Mouse (Mus musculus): ENCODE measurements around the gene Cyp2w1.
"Not testable (repeated sequence)": the region's sequence is repeated elsewhere in the genome, so short reads cannot be mapped to it uniquely, and the experiment has no call there.

The Cyp2w1 gene

DNA sequence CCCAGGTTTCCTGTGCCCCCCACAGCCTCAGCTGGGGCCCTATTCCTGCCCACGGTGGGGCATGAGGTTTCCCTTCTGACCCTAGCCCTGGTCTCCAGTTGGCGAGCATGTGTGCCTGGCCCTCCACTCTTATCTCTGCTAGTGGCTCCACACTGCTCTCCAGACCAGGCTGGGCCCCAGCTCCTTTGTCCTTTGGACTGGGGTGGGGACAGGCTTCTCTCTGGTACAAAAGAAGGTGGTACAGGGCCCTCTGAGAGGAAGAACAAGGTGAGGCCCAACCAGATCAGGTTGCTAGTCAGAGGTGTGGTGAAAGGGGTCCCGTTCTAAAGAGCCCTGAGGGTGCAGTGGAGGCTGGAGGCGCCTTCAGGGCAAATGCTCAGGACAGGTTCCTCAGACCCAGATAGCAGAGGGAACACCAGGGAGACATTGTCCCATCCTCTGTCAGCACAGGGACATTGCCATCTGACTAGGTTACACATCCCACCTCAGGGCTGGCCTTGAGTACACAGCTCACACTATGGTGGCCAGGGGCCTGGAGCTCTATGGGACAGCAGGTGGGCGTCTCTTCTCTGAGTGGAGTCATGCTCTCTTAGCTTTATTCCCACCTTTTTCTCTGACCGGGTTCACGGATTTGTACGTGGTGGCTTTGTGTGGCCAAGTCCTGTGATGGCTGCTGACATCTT lies 19.7 kb upstream of the Cyp2w1 start:
- no peak for DNase-seq

- DNase-seq: no peak
These were observed 19.0 kb upstream of the Cyp2w1 start for GRCm38 (mm10) chr5:139333301-139334013.

DNA sequence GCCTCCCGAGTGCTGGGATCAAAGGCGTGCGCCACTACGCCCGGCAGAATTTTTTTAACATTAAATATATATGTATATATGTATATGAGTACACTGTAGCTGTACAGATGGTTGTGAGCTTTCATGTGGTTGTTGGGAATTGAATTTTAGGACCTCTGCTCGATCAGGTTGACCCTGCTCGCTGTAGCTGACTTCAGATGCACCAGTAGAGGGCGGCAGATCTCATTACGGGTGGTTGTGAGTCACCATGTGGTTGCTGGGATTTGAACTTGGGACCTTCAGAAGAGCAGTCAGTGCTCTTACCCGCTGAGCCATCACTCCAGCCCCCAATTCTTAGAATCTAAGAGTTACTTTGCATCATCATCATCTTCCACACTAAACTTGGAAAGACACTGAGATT lies 18.0 kb upstream of the Cyp2w1 start:
- DNase-seq: not testable (repeated sequence)

DNA sequence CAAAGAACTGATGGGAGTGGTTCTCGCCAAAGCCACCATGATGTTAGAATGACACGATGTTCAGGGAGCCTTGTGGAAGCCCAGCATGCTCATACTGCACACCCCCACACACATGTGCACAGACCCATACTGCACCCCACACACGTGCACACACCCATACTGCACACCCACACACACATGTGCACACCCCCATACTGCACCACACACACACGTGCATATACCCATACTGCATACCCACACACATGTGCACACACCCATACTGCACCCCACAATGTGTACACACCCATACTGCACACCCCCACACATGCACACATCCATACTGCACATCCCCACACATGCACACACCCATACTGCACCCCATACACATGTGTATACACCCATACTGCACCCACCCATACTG lies 16.8 kb upstream of the Cyp2w1 start:
- DNase-seq: no peak

GRCm38 (mm10) chr5:139337826-139338370 lies 14.5 kb upstream of the Cyp2w1 start:
- DNase-seq: peak; percentile 87 to 89

DNA sequence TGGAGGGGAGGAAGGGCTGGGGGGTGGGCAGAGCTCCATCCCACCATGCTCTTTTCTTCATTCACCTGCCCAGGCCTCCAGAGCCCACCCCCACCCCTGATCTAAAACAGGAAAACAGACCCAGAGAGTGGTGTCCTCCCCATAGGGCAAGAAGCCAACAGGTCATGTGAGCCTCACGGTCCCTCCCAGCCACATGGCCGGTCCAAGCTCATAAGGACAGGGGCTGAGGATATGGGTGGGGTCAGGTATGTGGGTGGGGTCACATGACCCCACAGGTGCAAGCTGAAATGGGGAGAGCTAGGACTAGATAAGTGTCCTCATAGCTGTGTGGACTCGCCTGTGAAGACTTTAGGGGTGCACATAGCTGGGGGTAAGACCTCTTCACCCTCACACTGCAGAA lies 14.0 kb upstream of the Cyp2w1 start:
- DNase-seq: peak; percentile 50 to 53

- DNase-seq: no peak
These were observed 13.5 kb upstream of the Cyp2w1 start for GRCm38 (mm10) chr5:139338891-139339290.

DNA sequence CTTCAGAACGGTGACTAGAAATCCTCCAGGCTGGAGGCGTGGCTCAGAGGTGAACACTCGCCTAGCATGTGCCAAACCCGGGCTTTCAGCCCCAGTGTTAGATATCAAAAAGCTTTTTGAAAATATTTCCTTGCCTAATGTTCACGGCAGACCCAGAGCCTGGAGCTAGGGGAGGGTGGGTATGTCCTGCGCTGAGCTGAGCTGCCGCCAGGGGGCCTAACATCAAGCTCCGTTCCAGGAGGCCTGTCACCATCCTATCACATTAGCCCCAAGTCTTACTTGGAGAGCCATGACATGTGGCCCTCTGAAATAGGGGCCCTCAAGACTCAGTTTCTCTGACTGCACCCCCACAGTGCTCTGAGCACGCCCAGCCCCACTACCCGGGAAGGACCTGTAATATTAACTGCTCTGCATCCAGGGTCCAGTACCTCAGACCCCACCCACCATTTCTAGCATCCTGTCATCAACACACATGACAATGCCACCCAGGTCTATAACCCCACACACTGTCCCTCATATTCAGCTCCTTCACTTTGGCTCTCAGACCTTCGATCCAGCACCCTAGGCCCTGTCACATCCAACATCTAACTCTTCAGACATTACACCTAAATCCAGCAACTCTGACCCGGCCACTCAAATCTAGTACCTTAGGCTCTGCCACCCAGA lies 8.3 kb upstream of the Cyp2w1 start:
- DNase-seq: peak; percentile 74 to 77

GRCm38 (mm10) chr5:139344687-139345363 lies 7.6 kb upstream of the Cyp2w1 start:
- DNase-seq: peak; percentile 91 to 93

GRCm38 (mm10) chr5:139345364-139345714 lies 7.1 kb upstream of the Cyp2w1 start:
- DNase-seq: no peak

GRCm38 (mm10) chr5:139347225-139347624 lies 5.2 kb upstream of the Cyp2w1 start:
- no peak for DNase-seq

DNA sequence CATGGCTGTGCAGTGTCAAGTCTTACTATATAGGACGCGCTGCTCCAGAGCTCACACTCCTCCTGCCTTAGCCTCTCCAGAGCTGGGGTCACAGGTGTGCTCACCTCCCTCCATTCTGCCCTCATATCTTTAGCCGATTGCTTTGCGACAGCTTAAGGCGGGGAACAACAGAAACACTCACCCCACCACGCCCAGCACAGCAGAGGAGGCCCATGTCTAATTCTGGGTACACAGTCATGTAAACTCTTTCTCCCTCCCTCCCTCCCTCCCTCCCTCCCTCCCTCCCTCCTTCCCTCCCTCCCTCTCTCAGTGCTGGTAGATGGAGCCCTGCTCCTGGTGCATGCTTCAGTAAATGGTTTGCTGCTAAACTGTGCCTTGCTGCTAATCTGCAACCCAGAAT lies 2.7 kb upstream of the Cyp2w1 start:
- DNase-seq: no peak

GRCm38 (mm10) chr5:139351134-139351533 lies 1.3 kb upstream of the Cyp2w1 start, which contains the start of gene Cox19:
Gene Cox19 (minus strand): TSS chr5:139351418.
- no peak for DNase-seq

DNA sequence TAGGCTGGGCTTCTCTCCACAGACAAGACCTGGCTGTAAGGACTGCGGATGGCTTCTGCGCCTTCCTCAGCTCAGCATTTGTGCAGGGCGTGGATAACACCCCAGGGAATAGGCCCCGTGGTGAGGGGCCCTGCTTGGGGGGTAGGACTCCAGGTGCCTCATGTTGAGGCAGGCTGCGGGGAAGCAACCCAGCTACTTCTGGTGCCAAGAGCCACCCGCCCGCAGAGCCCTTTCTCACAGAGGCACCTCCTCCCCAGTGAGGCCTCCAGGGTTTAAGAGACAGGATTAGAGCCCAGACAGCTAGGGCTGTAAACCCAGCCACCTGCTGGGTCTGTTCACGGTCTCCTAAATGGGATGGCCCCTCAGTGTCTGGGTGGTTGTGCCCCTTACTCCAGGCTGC lies 789 bp upstream of the Cyp2w1 start:
- DNase-seq: no peak

- DNase-seq: no peak
These were observed 1.1 kb downstream of the Cyp2w1 start for GRCm38 (mm10) chr5:139353496-139353895.

DNA sequence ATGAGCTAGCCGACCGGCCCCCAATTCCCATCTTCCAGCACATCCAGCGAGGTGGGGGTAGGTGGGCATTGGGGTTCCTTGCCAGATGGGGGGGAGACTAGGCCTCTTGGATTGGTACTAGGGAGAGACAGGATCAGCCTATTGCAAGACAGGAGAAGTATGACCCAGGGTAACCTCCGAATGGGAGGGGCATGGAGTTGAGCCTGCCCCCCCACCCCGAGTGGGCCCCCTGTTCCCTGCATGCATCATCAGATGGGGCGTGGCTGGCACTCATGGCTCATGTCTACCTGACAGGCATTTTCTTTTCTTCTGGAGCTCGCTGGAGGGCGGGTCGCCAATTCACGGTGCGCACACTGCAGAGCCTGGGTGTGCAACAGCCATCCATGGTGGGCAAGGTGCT lies 1.5 kb downstream of the Cyp2w1 start:
- no peak for DNase-seq

- DNase-seq: peak; percentile 91
These were observed 2.9 kb downstream of the Cyp2w1 start for GRCm38 (mm10) chr5:139355235-139355772.

DNA sequence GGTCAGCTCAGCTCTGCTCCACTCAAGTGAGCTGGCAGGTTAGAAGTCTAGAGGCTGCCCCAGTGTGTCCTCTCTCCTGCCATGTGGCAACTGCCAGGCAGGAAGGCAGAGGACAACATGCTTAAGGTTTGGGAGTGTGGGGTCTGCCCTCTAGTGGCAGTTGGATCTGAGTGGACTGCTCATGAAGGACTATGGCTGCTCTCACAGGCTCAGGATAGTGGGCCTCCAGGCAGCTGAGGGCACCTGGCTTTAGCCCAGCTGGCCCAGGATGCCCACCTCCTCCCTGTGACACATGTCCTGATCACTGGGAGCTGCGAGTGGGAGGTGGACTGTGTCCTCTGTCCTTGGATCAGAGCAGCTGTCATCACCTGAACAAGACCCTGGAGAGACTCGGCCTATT lies 6.2 kb downstream of the Cyp2w1 start:
- DNase-seq: peak; percentile 53 to 55

GRCm38 (mm10) chr5:139359244-139359643 lies 6.8 kb downstream of the Cyp2w1 start:
- no peak for DNase-seq

DNA sequence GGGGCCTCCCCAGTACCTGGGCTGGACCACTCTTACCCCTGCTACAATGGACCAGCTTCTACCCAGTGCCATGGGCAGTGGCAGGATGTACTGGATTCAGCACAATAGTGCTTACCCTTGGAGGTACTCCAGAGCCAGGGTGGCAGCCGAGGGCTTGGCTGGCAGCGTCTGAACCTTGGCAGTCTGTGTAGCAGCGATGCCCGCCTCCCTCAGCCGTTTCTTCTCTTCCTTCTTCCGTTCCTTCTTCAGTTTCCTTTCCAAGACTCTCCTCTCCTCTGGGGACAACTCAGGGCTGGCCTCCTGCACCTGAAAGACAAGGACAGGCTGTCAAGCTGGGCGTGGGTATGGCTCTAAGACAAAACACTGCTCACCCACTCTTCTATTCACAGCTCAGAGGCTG lies 11.4 kb downstream of the Cyp2w1 start:
- DNase-seq: peak in 1 of 2 experiments; percentile 29

DNA sequence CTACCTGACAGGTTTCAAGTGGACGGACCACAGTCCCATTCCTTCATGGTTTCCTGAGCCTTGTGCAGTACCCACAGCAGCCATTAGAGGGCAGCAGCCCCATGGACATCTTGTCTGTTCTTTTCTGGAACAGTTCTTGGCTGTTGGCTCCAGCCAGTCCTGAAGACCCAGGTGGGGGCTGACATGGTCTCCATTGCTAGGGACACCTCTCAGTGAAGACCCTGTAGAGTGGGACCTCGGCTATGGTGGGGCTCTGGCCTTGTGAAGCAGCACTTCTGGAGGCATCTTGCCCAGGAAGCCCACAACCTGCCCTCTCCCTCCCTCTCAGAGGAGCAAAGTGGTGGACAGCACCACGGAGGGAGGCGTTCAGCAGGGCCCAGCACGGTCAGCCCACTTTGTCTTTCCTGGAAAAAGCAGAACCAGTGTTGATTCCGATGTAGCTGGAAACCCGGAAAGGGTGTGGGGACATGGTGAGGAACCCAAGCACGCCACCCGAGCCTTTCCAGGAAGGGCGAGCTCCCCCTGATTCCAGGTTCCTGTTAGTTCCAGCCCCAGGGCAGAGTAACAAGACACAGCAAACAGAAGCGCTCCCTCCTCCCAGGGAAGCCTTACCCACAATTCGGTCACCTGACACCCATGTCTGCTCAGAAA lies 12.0 kb downstream of the Cyp2w1 start:
- DNase-seq: peak; percentile 86 to 94

GRCm38 (mm10) chr5:139364911-139365571 lies 12.6 kb downstream of the Cyp2w1 start:
- no peak for DNase-seq
